Mouse (Mus musculus) spleen, postnatal 36 days (tissue): ENCODE data around the gene Wasf2.

Source experiments
- DNase-seq, 2 experiments: peaks; one replicate each; pipeline ENCODE4 v3.0.0; 2022; ENCODE audit warnings: low spot score in 2 of 2, mixed read lengths in 1 of 2

Wasf2 gene

DNA sequence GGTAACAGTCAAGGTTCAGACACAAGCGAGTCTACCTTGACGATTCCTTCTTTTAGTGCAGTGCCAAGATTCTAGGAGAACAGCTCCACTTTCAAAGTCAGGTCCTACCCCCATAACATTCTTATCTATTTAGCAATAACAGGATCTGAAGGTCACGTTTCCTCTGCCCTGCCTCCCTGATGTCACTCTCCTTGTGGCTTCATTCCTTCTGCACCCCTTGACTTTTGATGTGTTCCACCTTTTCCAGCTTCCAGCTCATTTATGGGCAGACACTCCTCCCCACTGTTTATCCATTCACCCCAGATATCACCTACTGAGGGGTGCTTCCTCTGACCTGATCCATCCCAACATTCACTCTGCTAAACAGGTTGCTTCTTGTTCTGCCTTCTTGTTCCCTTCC, 3.2 kb upstream of the Wasf2 start:
- DNase-seq, result no peak

DNA sequence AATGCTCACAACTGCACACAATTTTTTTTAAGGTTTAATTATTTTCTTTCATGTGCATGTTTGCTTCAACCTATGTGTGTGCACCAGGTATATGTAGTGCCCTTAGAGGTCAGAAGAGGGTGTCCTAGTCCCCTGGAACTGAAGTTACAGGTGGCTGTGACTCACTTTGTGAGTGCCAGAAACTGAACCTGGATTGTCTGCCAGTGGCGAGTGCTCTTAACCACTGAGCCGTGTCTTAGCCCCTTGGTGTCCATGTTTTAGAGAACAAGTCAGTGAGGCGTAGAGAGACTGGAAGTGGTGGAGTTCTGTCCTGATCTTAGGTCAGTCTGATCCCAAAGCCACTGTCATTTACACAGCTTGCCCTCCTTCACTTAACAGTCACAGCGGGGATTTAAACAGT, 2.4 kb upstream of the Wasf2 start:
- no peak for DNase-seq

DNA sequence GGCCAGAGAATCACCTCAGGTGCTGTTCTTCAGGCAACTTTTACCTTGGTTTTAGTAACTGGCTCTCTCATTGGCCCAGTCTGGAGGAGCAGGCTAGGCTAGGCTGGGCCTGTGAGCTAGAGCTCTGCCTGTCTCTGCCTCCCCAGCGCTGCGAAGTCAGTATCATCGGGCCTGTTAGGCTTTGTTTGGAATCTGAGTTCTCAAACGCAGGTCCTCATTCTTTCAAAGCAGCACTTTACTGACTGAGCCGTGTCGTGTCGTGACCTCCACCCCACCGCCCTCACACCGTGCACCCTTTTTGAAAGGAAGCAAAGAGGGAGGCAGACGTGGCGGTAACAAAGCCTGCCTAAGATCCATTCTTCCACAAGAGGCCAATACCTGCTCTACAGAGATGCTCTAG, 914 bp upstream of the Wasf2 start:
- DNase-seq, result peak in 1 of 2 experiments; percentile 35

DNA sequence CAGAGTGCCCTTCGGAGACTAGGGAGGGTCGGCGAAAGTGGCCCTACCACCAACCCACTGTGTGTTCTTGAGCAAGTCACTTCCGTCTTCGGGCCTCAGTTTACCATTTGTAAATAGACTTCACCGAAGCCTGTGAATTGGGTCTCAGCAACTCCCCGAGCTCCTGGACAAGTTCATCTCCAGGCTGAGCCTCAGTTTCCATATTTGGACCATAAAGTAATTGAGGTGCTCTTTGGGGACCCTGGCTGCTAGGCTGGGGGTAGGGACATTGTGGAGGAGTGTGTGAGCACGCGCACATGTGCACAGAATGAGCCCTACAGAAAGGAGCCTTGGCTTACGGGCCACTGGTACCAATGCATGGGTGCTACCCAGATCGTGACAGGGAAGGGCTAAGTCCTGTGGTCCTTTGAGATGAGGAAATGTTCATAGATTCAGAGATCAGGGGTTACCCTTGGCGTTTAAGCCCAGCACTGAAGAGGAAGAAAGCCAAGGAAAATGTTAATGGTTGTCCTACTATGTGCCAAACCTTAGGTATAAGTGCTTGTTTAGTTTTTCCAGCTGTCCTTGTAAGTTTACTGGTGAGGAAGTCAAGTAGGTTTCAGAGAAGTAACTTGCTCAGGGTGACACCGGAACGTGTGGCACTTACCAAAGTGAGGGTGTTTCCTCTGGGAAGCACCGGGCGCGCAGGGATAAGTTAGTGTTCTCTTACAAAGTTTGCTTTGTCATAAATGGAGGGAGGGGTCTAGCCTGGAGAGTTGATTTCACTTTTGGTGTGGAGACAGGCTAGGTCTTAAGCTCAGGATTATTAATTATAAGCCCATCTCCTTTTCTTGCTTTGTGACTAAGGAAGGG, 811 bp downstream of the Wasf2 start:
- peak; percentile 46 to 61 for DNase-seq

DNA sequence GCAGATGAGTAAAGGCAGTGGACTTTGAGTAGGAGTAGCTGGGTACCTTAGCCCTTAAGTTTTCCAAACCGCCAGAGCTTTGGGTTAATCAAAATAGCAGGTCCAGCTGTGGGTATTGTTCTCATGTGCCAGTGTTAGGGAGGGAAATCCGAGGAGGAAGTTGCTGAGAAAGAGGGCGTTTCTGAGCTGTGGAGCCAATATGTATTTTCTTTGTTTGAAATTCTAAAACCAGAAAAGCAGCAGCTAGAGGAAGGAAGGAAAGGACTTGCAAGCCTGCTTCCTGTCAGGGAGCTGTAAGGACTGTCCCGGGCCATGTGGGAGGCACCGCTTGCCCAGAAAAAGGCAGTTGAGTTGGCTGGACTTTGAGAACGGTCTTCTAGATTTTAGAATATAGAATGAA, 1.7 kb downstream of the Wasf2 start:
- DNase-seq, result peak; percentile 55 to 59

DNA sequence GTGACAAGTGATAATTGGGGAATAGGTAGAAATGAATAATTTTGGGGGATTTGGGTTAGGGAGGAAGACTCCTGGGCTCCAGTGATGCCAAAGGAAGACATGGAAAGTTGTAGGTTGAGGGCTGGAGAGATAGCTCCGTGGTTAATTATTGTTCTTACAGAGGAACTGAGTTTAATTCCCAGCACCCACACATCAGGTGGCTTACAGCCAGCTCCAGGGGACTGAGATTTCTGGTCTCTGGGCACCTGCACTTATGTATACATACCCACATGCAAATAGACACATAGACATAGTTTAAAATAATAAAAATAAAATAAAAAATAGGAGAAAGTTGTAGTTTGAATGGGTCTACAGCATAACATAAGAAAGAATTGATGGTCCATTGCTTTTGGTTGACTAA, 6.6 kb downstream of the Wasf2 start:
- no peak for DNase-seq

DNA sequence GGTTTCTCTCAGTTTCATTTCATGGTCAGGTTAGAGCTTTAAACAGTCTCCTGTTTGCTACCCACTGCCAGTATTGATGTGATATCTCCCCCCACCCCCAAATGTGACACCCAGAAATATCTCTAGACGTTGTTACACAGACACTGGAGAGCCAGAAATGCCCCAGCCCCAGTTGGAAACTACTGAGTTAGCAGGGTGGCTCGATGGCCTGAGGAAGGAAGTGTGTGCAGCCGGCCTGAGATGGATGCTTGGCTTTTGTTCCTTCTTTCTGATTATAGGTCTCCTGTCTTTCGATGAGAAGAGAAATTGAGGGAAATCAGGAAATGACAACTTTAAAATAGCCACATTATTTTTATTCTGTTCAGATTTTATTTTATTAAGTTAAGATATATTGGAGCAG, 8.7 kb downstream of the Wasf2 start:
- peak; percentile 43 for DNase-seq

DNA sequence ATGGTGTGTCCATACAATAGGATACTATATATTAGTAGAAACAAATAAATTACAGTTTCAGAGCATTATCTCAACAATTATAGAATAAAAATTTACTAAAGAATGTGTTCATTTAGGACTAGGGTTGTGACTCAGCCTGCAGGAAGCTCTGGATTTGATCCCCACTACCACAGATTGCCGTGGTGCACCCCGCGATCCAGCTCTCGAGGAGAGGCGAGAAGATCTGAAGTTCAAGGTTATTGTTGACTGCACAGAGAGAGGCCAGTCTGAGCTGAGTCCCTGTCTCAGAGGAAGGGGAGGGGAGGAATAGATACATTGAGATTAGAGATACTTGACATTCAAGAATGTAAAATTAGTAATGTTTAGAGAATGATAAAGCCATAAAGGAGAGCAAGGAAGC, 24.7 kb downstream of the Wasf2 start:
- DNase-seq, result no peak

DNA sequence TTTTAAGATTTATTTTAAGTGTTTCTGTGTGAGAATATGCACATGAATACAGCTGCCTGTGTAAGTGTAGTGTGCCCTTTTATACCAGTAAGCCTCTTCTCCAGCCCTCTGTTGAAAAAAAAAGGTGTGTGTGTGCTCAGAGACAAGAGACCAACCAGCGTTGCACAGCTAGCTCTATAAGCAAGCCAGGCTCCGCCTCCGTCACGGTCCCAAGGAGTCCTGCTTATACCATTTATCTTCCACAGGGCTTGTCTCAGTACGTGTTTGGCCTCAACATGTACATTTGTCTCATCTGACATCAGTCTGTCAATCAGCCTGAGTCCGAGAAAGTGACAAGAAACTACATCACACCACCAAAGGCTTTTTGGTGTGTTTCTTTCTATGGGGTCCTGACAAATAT, 25.4 kb downstream of the Wasf2 start:
- no peak for DNase-seq

DNA sequence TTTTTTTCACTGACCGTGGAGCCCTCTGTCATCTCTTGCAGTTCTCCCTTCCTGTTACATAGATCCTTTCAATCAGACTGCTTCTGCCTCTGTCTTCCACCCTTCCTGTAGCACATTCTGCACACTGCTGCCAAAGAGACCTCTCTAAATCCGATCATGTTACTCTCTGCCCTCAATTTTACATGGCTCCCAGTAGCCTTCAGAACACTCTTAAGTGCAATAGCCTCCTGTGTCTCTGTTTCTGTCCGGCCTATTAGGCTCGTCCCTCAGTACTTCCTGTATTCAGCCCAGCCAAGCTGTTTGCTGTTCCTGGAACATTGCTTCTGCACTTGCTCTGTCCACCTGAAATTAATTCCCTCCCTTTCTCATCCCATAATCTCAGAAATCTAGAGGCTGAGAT, 26.1 kb downstream of the Wasf2 start:
- DNase-seq, result no peak

DNA sequence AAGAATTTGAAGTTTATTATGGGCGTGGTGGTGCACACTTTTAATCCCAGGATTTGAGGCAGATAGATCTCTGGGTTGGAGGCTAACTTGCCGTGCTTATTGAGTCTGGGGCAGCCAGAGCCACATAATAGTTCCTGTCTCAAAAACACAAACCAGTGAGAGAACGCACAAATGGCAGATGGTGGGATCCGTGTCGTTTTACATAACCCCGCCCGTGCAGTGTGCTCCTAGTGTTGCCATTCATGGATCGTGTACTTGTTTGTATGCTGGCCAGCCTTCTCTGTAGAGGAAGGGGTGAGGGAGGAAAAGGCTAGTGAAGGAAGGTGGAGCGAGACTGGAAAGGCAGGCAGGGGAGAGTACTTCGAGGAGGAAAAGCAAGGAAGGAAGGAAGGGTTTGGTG, 26.5 kb downstream of the Wasf2 start:
- no peak for DNase-seq

DNA sequence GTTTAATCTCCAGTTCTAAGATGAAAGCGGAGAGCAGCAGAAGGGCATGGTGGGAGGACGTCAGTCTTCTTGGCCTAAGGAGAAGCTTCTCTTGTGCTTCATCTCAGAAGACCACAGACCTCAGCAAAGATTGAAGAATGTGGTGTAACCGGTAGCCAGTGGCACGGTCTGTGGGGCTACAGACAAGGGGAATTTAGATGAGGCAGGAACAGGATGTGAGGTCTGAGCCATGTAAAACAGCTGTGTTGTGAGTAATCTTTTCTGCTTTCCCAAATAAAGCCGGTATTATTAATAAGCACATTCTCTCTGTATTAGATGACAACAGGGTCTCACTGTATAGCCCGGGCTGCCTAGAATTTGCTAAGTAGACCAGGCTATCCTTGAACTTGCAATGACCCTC, 28.8 kb downstream of the Wasf2 start:
- peak; percentile 77 to 82 for DNase-seq

DNA sequence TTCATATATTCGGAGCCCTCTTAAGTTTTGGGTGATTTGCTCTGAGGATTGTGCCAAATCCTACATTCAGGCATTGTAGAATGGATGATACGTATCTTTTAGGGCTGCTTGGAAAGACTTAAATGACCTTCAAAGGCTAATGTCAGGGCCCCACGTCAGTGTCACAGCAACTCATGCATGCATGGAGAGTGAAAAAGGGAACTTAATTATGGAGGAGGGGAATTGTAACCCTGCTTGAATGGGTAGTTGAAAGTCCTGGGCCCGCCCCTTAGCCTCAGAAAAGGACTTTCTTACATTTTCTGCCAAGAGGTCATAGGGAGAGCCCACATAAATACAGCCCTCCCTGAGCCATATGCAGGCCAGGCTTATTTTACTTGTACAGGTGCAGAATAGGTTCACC, 29.3 kb downstream of the Wasf2 start:
- peak; percentile 77 to 83 for DNase-seq

DNA sequence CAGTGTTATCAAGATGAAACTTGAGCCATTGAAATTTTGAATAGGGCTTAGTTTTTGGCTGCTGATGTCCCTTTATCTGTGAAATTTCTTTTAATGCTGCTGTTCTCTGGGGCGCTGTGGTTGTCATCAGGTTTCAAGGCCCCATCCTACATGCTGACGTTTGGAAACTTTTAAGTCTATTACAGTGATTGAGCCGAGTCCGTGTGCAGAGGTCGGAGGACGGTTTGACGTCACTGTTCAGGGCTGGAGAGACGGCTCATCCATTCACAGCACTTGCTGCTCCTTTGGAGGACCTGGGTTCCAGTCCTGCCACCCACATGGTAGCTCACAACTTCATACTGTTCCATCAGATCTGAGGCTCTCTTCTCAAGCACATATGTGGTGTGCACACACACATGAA, 29.9 kb downstream of the Wasf2 start:
- no peak for DNase-seq

DNA sequence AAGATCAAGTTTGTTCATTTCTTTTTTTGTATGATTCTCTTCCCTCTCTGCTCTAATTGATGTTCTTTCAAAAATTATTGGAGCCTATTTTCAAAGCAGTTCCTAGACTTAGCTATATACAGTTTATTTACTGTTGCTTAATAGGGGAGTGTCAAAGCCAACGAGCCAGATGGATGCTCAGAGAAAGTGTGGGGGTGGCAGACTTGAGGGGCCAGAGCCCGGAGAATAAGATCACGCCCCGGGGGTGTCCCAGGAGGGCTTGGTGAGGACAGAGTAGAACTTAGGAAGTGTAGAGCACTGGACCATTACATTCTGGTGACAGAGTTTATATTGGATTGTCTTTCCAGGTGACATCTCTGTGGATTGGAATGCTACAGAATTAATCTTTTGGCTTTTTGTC, 30.5 kb downstream of the Wasf2 start:
- peak in 1 of 2 experiments; percentile 41 for DNase-seq

DNA sequence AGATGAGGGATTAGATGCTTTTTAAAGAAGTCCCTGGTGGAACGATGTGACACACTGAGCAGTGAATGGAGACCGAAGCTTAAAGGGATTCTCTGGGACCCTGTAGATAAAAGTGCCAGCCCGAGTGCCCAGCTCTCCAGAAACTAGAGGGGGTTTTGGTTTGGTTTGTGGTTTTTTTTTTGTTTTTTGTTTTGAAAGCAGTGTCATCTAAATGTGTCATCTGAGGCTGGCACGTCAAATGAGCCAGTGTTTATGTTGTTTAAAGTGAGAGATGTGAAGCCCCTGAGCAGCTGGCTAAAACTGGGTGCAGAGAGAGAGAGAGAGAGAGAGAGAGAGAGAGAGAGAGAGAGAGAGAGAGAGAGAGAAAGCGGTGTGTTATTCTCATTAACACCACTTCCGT, 31.9 kb downstream of the Wasf2 start:
- DNase-seq, result no peak

DNA sequence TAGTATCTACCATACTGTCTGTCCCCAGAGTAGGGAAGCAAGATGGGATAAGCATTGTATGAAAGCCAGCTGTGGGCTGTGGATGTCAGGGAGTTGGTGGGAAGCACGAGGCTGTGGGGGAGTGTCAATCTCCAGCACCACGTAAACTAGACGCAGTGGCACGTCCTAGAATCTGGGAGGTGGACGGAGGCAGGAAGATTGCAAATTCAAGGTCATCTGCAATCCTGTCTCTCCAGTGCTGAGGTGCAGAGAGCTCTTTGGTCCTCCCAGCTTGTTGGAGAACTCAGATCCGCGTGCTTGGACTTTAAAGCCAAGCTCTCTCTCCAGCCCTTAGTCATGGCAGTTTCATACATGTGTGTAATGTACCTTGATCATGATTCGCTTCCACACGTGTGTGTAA, 36.5 kb downstream of the Wasf2 start:
- DNase-seq, result no peak

DNA sequence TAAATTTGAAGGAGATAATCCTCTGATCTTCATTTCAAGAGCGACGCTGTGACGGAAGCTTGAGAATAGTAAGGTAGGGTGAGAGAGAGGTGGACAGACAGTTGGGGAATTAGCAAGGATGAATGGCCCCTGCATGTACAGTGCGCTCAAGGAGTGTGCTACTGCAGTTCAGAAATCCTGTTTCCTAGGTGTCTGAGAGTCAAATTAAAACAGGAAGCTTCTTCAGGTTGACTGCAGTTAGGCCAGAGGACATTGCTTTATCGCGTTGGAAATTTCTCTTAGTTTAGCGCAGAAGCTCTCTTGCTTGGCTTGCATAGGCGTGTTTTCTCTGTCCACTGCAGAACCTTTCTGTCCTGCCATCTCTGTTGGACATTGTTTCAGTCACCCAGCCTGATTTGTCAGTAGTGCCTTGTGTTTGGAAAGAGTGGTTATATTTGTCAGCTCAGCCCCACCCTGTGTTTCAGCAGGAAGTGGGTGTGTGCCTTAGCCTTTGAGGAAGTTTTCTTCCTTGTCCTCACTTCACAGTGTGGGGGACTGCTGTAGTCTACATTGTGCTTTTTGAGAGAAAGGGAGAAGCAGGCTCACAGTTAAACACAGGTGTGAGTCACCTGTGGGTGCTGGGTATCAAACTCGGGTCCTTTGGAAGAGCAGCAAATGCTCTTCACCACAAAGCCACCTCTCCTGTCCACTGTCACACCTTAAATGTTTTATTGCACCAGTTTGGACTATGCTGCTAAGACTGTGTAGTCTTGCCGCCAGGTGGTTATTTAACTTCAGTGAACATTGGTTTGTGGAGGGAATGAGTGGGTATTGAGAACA, 39.1 kb downstream of the Wasf2 start:
- peak; percentile 80 to 85 for DNase-seq

DNA sequence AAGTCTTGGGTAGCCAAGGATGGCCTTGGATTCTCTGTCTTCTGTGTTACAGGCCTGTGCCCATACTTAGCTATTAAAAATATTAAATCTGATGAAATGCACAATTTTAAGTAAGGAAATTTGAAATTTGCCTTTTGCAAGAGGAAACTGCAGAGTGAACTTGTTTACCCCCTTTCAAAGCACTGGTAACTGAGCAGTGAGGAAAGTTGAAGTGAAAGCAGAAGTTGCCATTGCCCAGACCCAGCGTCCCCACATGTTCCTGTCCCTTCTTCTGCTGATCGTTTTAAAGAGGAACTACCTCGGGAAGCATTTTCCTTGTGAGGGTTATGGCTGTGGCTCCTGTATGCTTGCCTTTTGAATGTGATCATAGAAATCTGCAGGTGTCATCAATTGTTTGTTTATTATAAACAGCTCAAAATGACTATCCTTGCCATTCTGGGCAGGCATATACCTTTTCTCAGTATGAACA, 39.8 kb downstream of the Wasf2 start:
- DNase-seq, result peak; percentile 85 to 87

DNA sequence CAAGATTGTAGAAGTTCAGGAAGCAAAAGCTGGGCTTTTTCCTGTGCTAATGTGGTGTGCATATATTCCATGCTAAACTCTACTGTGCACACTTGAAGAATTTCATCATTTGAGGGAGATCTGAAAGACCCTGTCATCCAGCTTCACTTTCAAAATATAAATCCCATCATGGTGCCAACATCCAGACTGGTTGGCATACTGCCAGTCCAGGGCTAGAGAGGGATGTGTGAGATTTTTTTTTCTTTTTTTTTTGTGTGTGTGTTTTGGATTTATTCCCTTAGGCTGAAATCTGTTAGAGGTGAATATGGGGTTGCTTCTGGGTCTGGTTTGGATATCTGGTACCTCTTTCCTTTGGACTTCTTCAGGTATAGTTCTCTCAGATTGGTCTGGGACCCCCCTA, 40.3 kb downstream of the Wasf2 start:
- no peak for DNase-seq

DNA sequence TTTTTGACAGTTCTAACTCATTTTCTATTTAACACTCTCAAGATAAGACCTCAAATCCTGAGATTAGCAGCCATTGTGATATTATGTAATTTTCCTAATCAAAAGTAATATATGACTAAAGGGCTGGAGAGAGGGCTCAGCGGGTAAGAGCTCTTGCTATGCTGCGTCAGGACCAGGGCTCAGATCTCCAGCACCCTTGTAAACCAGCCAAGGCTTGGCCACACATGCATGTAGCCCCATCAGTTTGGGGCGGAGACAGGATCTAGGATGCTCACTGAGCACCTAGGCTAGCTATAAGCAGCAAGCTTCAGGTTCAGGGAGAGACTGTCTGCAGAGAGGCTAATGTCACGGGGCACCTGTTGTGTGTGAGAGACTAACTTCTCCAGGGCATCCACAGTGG, 42.1 kb downstream of the Wasf2 start:
- DNase-seq, result no peak

DNA sequence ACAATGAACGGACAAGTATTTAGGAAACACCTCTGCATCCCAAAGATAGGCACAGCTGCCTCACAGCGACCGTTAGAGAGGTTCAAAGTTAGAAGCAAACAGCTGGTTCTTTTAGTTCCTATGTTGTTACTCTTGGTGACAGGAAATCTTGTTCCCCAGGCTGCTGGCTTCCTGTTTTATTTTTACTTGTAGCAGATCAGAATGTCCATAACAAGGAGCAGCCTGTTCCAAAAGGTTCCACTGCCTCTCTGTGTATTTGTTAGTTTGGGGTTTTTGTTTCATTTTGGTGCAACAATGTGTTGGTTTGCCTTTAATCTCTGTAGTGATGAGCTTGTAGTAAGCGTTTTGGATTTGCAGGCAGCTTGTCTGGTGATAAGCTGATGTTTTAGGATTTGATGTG, 44.1 kb downstream of the Wasf2 start:
- peak; percentile 50 to 57 for DNase-seq

DNA sequence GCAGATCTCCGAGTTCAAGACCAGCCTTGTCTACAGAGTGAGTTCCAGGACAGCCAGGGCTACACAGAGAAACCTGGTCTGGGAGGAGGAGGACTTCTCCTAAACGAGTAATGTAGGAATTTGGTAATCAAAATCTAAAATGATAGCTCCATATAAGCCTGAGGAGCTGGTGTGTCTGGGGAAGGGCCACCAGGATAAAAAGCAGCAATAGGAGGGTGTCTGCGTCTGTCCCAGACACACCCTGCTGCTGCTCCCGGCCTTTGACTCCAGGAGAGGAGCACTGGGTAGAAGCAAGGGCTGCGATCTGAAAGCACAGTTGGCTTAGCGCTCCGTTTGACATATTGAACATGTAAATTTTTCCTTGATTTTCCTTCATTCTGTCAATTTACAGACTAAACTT, 45.0 kb downstream of the Wasf2 start:
- no peak for DNase-seq
